Mouse (Mus musculus): Measurements from ENCODE around the gene C530008M17Rik. TPM values are rescaled to one million over a fixed set of nuclear protein-coding genes. Genes with fewer than 3 reads are reported as not detected.
A peak's percentile ranks its signal among the peaks of the same experiment; 100 is the strongest.

Gene C530008M17Rik
- polyA plus RNA-seq, 1 experiment from 2014 or later, result 18.9 TPM

DNA sequence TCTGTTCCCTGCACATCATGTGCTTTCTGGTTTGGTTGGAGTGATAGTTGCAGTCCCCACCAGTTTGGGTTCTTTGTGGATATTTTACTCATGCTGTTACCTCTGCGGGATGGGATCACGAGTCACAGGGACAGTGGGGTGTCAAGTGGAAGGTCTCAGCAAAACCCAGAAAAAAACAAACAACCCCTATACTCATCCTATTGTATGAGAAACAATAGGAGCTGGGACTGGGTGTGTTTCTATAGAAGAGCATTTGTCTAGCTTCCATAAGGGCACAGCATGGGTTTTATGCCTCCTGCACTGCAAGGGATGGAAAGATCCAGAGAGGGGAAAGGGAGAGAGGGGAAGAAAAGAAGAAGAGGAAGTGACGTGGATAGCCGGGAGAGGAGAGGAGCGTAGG lies 96.0 kb downstream of the C530008M17Rik start:
- no peak overlapping the region for H3K9ac ChIP-seq (replicated peaks; ENCODE audit: low read length)
- H3K4me1 ChIP-seq (ENCODE audit: control insufficient read depth, insufficient read depth, low read length), result no peaks in the 10 kb centered on the region
- no peak overlapping the region for H3K4me2 ChIP-seq (ENCODE audit: low read depth, low read length)
- H3K36me3 ChIP-seq (replicated peaks; ENCODE audit: control insufficient read depth, insufficient read depth, low read depth, low read length), result no peaks in the 10 kb centered on the region
- DNase-seq (ENCODE audit: low spot score), result no peak
- no peaks in the 10 kb centered on the region for H3K9me3 ChIP-seq (replicated peaks; ENCODE audit: control insufficient read depth, low read length)
- no peak overlapping the region for H3K27ac ChIP-seq (replicated peaks; ENCODE audit: low read depth, low read length)
- no peak overlapping the region for H3K4me3 ChIP-seq (ENCODE audit: low read depth, low read length)
- WGBS, result 62% methylated on average over 5 of the region's 5 CpGs
- H3K27me3 ChIP-seq (ENCODE audit: control insufficient read depth, insufficient read depth, low read length), result no peaks in the 10 kb centered on the region
- no peak for ATAC-seq (replicated peaks; ENCODE audit: insufficient number of reproducible peaks, low FRiP score, low TSS enrichment, low read depth)

- Histone ChIP-seq H3K4me2 (ENCODE audit: low read depth, low read length) (no peak overlapping the region), H3K4me1 (ENCODE audit: control insufficient read depth, insufficient read depth, low read length) (peaks cover 2% of the 10 kb centered on the region), H3K27me3 (ENCODE audit: control insufficient read depth, insufficient read depth, low read length) (no peaks in the 10 kb centered on the region), H3K9me3 (replicated peaks; ENCODE audit: control insufficient read depth, low read length) (no peaks in the 10 kb centered on the region), H3K27ac (replicated peaks; ENCODE audit: low read depth, low read length) (no peak overlapping the region), H3K4me3 (ENCODE audit: low read depth, low read length) (no peak overlapping the region), H3K36me3 (replicated peaks; ENCODE audit: control insufficient read depth, insufficient read depth, low read depth, low read length) (no peaks in the 10 kb centered on the region), H3K9ac (replicated peaks; ENCODE audit: low read length) (no peak overlapping the region)
- ATAC-seq (replicated peaks; ENCODE audit: insufficient number of reproducible peaks, low FRiP score, low TSS enrichment, low read depth) (no peak), DNase-seq (ENCODE audit: low spot score) (no peak)
- 60% methylated on average over 3 of the region's 3 CpGs for WGBS
These were observed 104.0 kb downstream of the C530008M17Rik start for GRCm38 (mm10) chr5:76760349-76760748.

GRCm38 (mm10) chr5:76762030-76762698 lies 105.9 kb downstream of the C530008M17Rik start:
- peak; percentile 63; the same call in 1 of the 2 replicates for ATAC-seq (replicated peaks; ENCODE audit: insufficient number of reproducible peaks, low FRiP score, low TSS enrichment, low read depth)
- Histone ChIP-seq H3K36me3 (replicated peaks; ENCODE audit: control insufficient read depth, insufficient read depth, low read depth, low read length) (no peaks in the 10 kb centered on the region; the same call in 1 of the 2 replicates), H3K27me3 (ENCODE audit: control insufficient read depth, insufficient read depth, low read length) (no peaks in the 10 kb centered on the region), H3K27ac (replicated peaks; ENCODE audit: low read depth, low read length) (peak overlapping the region; percentile 67), H3K4me2 (ENCODE audit: low read depth, low read length) (no peak overlapping the region), H3K9ac (replicated peaks; ENCODE audit: low read length) (no peak overlapping the region), H3K4me1 (ENCODE audit: control insufficient read depth, insufficient read depth, low read length) (peaks cover 2% of the 10 kb centered on the region), H3K9me3 (replicated peaks; ENCODE audit: control insufficient read depth, low read length) (no peaks in the 10 kb centered on the region), H3K4me3 (ENCODE audit: low read depth, low read length) (no peak overlapping the region)
- 44% methylated on average over 14 of the region's 14 CpGs for WGBS
- peak; percentile 54 for DNase-seq (ENCODE audit: low spot score)

- peaks cover 2% of the 10 kb centered on the region for H3K4me1 ChIP-seq (ENCODE audit: control insufficient read depth, insufficient read depth, low read length)
- no peaks in the 10 kb centered on the region for H3K9me3 ChIP-seq (replicated peaks; ENCODE audit: control insufficient read depth, low read length)
- H3K27me3 ChIP-seq (ENCODE audit: control insufficient read depth, insufficient read depth, low read length), result no peaks in the 10 kb centered on the region
- H3K9ac ChIP-seq (replicated peaks; ENCODE audit: low read length), result no peak overlapping the region
- no peak overlapping the region for H3K4me3 ChIP-seq (ENCODE audit: low read depth, low read length)
- H3K27ac ChIP-seq (replicated peaks; ENCODE audit: low read depth, low read length), result peak overlapping the region; percentile 67
- H3K4me2 ChIP-seq (ENCODE audit: low read depth, low read length), result no peak overlapping the region; the same call in 1 of the 2 replicates
- no peaks in the 10 kb centered on the region; the same call in 1 of the 2 replicates for H3K36me3 ChIP-seq (replicated peaks; ENCODE audit: control insufficient read depth, insufficient read depth, low read depth, low read length)
- DNase-seq (ENCODE audit: low spot score) (peak; percentile 60), ATAC-seq (replicated peaks; ENCODE audit: insufficient number of reproducible peaks, low FRiP score, low TSS enrichment, low read depth) (peak; percentile 68)
- WGBS, result 39% methylated on average over 10 of the region's 10 CpGs
These were observed 106.9 kb downstream of the C530008M17Rik start for GRCm38 (mm10) chr5:76763148-76763701.

- ATAC-seq (replicated peaks; ENCODE audit: insufficient number of reproducible peaks, low FRiP score, low TSS enrichment, low read depth) (no peak), DNase-seq (ENCODE audit: low spot score) (no peak)
- WGBS, result 58% methylated on average over 6 of the region's 6 CpGs
- Histone ChIP-seq H3K27me3 (ENCODE audit: control insufficient read depth, insufficient read depth, low read length) (no peaks in the 10 kb centered on the region), H3K4me3 (ENCODE audit: low read depth, low read length) (no peak overlapping the region), H3K27ac (replicated peaks; ENCODE audit: low read depth, low read length) (peak overlapping the region; percentile 67), H3K4me1 (ENCODE audit: control insufficient read depth, insufficient read depth, low read length) (peaks cover 2% of the 10 kb centered on the region), H3K4me2 (ENCODE audit: low read depth, low read length) (no peak overlapping the region; the same call in 1 of the 2 replicates), H3K36me3 (replicated peaks; ENCODE audit: control insufficient read depth, insufficient read depth, low read depth, low read length) (no peaks in the 10 kb centered on the region; the same call in 1 of the 2 replicates), H3K9me3 (replicated peaks; ENCODE audit: control insufficient read depth, low read length) (no peaks in the 10 kb centered on the region), H3K9ac (replicated peaks; ENCODE audit: low read length) (no peak overlapping the region)
These were observed 107.4 kb downstream of the C530008M17Rik start for GRCm38 (mm10) chr5:76763731-76764130.

DNA sequence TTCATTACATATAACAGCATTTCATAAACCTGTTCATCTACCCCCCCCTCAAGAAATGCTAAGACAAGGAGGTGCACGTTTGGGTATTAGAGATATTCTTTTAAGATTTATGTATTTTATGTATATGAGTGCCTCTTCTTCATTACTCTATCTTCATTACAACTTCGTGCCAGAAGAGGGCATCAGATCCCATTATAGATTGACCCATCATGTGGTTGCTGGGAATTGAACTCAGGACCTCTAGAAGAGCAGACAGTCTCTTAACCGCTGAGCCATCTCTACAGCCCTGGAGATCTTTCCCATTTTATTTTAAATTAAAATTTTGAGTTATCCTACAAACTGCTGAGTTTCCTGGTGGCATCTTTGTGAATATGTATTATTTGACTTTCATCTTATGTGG lies 112.7 kb downstream of the C530008M17Rik start:
- WGBS, result 80% methylated on average over 3 of the region's 3 CpGs
- Histone ChIP-seq H3K4me1 (ENCODE audit: control insufficient read depth, insufficient read depth, low read length) (no peaks in the 10 kb centered on the region), H3K4me3 (ENCODE audit: low read depth, low read length) (no peak overlapping the region), H3K27ac (replicated peaks; ENCODE audit: low read depth, low read length) (no peak overlapping the region), H3K27me3 (ENCODE audit: control insufficient read depth, insufficient read depth, low read length) (no peaks in the 10 kb centered on the region), H3K36me3 (replicated peaks; ENCODE audit: control insufficient read depth, insufficient read depth, low read depth, low read length) (no peaks in the 10 kb centered on the region; the same call in 1 of the 2 replicates), H3K9ac (replicated peaks; ENCODE audit: low read length) (no peak overlapping the region), H3K4me2 (ENCODE audit: low read depth, low read length) (no peak overlapping the region), H3K9me3 (replicated peaks; ENCODE audit: control insufficient read depth, low read length) (no peaks in the 10 kb centered on the region)
- no peak for ATAC-seq (replicated peaks; ENCODE audit: insufficient number of reproducible peaks, low FRiP score, low TSS enrichment, low read depth)
- DNase-seq (ENCODE audit: low spot score), result no peak

- Histone ChIP-seq H3K27me3 (ENCODE audit: control insufficient read depth, insufficient read depth, low read length) (no peaks in the 10 kb centered on the region), H3K9me3 (replicated peaks; ENCODE audit: control insufficient read depth, low read length) (no peaks in the 10 kb centered on the region), H3K9ac (replicated peaks; ENCODE audit: low read length) (no peak overlapping the region), H3K4me2 (ENCODE audit: low read depth, low read length) (no peak overlapping the region), H3K27ac (replicated peaks; ENCODE audit: low read depth, low read length) (no peak overlapping the region), H3K4me3 (ENCODE audit: low read depth, low read length) (no peak overlapping the region), H3K4me1 (ENCODE audit: control insufficient read depth, insufficient read depth, low read length) (no peaks in the 10 kb centered on the region), H3K36me3 (replicated peaks; ENCODE audit: control insufficient read depth, insufficient read depth, low read depth, low read length) (no peaks in the 10 kb centered on the region; the same call in 1 of the 2 replicates)
- no peak for DNase-seq (ENCODE audit: low spot score)
- WGBS, result 89% methylated on average over 15 of the region's 15 CpGs
- no peak for ATAC-seq (replicated peaks; ENCODE audit: insufficient number of reproducible peaks, low FRiP score, low TSS enrichment, low read depth)
These were observed 113.3 kb downstream of the C530008M17Rik start for GRCm38 (mm10) chr5:76769572-76769971.

- Histone ChIP-seq H3K4me2 (ENCODE audit: low read depth, low read length) (no peak overlapping the region), H3K9me3 (replicated peaks; ENCODE audit: control insufficient read depth, low read length) (no peaks in the 10 kb centered on the region), H3K9ac (replicated peaks; ENCODE audit: low read length) (no peak overlapping the region), H3K4me3 (ENCODE audit: low read depth, low read length) (no peak overlapping the region), H3K27me3 (ENCODE audit: control insufficient read depth, insufficient read depth, low read length) (no peaks in the 10 kb centered on the region), H3K4me1 (ENCODE audit: control insufficient read depth, insufficient read depth, low read length) (no peaks in the 10 kb centered on the region), H3K36me3 (replicated peaks; ENCODE audit: control insufficient read depth, insufficient read depth, low read depth, low read length) (no peaks in the 10 kb centered on the region), H3K27ac (replicated peaks; ENCODE audit: low read depth, low read length) (no peak overlapping the region)
- WGBS, result 89% methylated on average over 5 of the region's 5 CpGs
- DNase-seq (ENCODE audit: low spot score) (no peak), ATAC-seq (replicated peaks; ENCODE audit: insufficient number of reproducible peaks, low FRiP score, low TSS enrichment, low read depth) (no peak)
These were observed 115.1 kb downstream of the C530008M17Rik start for GRCm38 (mm10) chr5:76771371-76771770.

Measured in embryonic facial prominence, embryonic 11.5 days (tissue).